Mouse (Mus musculus) megakaryocyte, adult 5-6 weeks (primary cell): ENCODE measurements around the gene 1500011B03Rik. TPM values are rescaled to one million over a fixed set of nuclear protein-coding genes. Genes with fewer than 3 reads are reported as not detected.

Source experiments
- ATAC-seq: 2 replicates; pipeline ENCODE4 v1.8.0; 2016; ENCODE audit warnings: mild to moderate bottlenecking, inconsistent platforms; ENCODE audit not compliant: poor library complexity, severe bottlenecking
- total RNA-seq, 2 experiments: library from RNA; stranded (forward) in 1 of 2; stranded (reverse) in 1 of 2; fragments of 153-499, 151-499 nt in 1 of 2; fragments of 221-1000, 200-1000 nt in 1 of 2; gene quantifications; 2 replicates each; pipeline versions ENCODE4 v1.2.3 to v1.2.4; 2015 to 2017

1500011B03Rik gene
- total RNA-seq, 2 experiments from 2014 or later, result 24.0 to 45.3 TPM

- peak; percentile 72 for ATAC-seq
Measured at GRCm38 (mm10) chr5:114784622-114785165, 38.6 kb downstream of the 1500011B03Rik start.

DNA sequence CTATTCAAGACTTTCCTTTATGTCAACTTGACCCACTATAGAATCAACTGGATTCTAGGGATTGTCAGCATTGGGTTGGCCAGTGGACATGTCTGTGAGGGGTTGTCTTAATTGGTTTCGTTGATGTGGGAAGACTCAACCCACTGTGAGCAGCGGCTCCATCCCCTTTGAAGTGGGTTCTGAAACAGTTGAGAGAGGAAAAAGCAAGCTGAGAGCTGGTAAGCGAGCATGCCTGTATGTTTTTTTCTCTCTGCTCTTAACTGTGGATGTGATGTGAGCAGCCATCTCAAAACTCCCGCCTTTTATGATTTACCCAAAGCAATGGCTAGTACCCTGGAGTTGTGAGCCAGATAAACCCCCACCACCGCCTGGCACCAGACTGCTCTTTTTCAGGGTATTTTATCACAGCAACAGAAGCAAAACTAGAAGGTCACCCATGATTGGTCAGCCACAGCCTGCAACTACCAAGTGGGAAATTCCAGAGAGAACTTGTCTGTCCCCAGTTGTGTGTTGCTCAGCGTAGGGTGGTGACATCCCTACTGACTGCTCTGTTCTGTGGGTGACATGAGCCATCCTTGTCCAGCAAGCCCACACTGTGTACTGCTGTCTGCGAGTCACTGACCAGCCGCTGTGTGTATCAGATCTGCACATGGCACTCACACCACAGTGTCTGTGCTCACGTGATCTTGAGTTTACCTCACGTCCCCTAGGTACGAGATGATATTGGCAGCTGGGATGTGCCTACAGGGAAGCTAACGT is 39.7 kb downstream of the 1500011B03Rik start:
- no peak for ATAC-seq

GRCm38 (mm10) chr5:114782991-114783390 is 40.3 kb downstream of the 1500011B03Rik start:
- ATAC-seq, result no peak

DNA sequence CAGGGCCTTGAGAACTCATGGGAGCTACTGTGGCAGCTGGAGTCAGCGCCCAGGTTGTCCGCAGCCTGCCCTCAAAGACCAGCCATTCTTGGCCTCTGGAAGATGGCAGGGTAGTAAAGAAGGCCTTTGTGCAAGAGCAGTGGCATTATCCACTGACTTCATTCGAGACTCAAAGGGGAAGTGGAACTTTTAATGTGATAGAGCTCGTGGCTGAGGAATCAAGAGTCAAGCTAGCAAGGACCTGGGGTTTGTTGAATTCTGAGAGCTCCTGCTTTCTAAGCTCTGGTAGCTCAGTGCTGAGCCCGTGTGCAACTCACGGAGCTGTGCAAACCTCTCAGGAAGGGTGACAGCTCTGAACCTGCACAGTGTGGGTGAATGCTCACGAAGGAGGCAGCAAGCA is 42.4 kb downstream of the 1500011B03Rik start:
- ATAC-seq, result peak; percentile 45

- ATAC-seq, result no peak
Measured at GRCm38 (mm10) chr5:114779956-114780489, 43.2 kb downstream of the 1500011B03Rik start.

- no peak for ATAC-seq
Measured at GRCm38 (mm10) chr5:114776174-114776573, 47.1 kb downstream of the 1500011B03Rik start.

- ATAC-seq, result no peak
Measured at GRCm38 (mm10) chr5:114775056-114775979, 48.0 kb downstream of the 1500011B03Rik start, which contains the start of gene Git2. Gene Git2 (minus strand): TSS chr5:114775517.

GRCm38 (mm10) chr5:114774403-114775051 is 48.7 kb downstream of the 1500011B03Rik start, which contains the start of gene Ankrd13a:
Gene Ankrd13a (plus strand): TSS chr5:114774677.
- ATAC-seq, result peak; percentile 73

DNA sequence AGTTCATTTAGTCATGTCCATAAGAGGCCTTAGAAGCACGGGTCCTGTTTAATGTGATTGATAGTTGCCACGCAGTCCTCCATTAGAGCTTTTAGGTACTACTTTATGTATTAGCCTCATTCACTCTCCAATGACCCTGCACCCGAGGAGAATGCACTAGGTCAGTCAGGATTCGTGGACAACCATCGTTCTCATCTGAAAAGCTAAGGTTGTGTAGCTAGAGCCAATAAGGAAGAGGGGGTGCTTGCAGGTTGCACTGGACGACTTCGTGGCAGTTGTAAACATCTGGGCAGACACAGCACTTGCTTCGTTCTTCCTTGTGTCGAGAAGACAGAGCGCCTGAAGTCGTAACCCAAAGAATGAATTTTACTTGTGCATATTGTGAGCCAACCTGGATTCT is 49.5 kb downstream of the 1500011B03Rik start:
- ATAC-seq, result no peak

GRCm38 (mm10) chr5:114773211-114773710 is 50.0 kb downstream of the 1500011B03Rik start:
- ATAC-seq, result peak; percentile 62

DNA sequence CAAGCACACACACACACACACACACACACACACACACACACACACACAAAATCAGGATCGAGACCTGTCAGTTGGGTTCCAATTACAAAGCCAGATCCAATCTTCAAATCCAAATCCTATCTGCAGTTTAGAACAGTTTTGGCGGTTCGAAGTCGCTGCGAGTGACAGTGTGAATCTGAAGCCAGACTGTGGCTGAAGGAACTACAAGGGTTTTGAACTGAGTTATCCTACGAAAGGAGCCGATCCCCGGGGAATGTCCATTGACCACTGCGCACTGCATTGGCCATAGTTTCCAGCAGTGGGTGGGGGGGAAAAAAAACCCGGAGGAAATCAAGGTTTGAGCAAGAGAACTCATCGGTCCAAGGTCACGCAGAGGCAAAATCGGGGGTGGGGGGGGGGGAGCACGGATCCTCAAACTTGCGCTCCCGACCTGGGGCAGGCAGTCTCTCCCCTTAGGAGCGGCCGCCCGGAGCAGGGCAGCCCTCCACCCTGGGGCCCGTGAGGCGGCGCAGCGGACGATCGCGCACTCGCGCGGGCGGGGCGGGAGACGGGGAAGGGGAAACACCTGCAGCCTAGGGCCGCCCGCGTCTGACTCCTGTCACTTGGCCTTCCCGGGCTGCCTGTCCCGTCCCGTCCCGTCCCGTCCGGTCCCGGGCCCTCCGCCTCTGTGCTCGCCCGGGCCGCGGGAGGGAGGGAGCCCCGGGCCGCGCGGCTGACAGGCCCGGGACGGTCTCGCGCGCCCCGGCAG is 50.6 kb downstream of the 1500011B03Rik start:
- peak; percentile 17; the same call in 1 of the 2 replicates for ATAC-seq

DNA sequence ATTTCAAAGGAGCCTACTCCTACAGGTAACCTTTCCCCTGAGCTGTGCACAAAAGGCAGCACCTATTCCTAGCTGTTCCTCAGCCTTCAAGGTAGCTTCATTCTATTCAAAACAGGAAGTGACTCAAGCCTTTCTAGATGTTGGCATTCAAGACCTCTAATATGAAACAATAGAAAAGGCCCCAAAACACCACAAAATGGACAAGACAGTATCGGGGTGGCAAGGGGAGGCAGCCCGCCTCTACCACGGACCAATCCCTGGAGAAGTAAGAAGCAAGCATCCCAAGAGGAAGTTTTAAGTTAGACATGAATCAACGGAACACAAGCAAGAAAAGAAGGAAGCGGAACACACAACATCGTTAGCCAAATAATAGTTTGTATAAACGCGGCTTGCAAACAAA is 51.5 kb downstream of the 1500011B03Rik start:
- ATAC-seq, result no peak

GRCm38 (mm10) chr5:114769786-114770185 is 53.5 kb downstream of the 1500011B03Rik start:
- ATAC-seq, result no peak

DNA sequence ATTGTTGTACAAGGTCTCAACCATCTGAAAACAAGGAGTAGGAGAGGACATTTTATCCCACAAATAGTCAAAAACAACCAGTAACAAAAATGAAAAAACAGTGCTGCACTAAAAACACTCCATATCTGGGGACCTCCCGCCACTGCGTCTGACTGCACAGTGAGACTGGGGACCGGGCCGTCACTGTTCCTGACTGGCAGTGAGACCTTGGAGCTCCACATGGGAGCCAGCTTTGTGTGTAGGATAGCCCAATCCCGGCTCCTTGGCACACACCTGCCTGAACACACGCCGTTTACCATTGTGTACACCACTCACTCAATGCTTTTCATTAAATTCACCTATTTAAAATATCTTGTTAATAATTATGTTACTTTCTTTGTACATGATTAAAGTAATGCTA is 56.1 kb downstream of the 1500011B03Rik start:
- ATAC-seq, result no peak

DNA sequence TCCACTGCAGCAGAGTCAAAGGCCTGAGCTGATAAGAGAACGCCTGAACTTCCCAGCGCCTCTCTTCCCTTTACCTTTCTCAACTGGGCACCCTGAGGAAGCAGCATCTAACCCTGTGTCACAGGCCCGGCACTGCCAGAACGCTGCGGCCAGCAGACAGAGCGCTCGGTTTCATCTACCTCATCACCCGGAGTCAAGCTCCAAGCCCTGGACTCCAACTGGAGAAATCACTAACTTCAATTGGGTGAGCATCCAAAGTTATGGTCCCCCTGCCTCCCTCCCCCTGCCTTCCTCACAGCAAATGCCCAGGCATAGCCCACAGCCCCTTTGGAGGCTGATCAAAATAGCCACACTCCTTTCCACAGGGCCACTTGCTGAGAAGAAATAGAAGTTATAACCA is 56.6 kb downstream of the 1500011B03Rik start:
- ATAC-seq, result no peak; the same call in 1 of the 2 replicates

DNA sequence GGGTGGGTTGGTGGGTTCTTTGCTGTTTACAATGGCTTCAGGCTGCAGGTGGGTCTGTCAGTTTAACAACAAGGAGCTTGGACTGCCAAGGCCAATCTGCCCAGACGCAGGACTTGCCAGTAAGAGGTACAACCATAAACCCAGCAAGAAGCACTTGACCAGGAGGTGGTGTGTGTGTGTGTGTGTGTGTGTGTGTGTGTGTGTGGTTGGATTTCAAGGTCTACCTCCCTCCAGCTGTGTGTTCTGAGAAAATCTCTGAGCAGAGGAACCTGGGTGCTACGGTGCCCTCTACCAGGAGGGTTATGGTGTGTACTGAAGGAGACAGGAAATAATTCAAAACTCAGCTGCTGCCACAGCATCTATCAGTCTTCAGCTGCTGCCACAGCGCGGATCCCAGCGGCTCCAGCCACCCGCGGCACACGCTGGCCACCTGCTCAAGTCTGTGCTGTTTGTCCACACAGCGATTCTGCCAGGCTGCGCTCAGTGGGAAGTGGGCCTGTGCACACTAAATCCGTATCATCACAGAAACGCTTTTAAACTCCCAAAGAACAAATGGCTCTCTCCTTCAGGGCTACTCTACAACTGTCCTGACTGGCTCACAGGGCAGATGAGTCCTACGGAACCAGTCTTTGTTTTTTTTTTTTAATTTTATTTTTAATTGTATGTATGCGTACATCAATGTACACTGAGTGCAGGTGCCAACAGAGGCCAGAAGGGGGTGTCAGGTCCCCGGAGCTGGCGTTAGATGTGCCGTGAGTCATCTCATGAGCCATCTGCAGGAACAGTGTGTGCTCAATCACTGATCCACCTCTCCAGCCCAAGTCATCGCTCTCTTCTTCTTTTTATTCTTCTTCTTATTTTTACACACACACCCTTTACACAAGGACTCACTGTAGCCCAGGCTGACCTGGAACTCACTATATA is 58.2 kb downstream of the 1500011B03Rik start:
- ATAC-seq, result no peak

DNA sequence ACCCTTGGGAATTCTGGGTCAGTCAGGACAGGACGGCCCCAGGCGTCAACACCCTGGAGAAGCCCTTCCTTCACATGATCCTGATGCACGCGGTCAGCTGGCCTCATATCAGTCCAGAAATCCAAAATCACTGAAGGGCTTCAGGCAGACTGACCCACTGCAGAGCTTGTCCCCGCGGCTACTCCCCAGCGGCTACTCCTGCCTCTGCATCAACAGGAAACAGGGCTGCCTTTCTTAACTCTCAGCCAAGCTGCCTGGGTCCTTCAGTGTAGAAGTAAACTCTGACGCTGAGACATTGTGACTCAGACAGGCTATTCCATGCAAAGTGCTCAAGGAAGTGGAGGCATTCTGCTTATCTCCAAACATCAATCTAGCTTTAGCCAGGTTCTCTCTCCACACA is 61.3 kb downstream of the 1500011B03Rik start:
- ATAC-seq, result no peak

- no peak for ATAC-seq
Measured at GRCm38 (mm10) chr5:114759536-114760090, 63.7 kb downstream of the 1500011B03Rik start.
